Mouse (Mus musculus): ENCODE data around the gene Slc25a45. TPM values are rescaled to one million over a fixed set of nuclear protein-coding genes. Genes with fewer than 3 reads are reported as not detected.

The Slc25a45 gene
- total RNA-seq (2017): 48.1 and 60.3 TPM in 2 replicates

DNA sequence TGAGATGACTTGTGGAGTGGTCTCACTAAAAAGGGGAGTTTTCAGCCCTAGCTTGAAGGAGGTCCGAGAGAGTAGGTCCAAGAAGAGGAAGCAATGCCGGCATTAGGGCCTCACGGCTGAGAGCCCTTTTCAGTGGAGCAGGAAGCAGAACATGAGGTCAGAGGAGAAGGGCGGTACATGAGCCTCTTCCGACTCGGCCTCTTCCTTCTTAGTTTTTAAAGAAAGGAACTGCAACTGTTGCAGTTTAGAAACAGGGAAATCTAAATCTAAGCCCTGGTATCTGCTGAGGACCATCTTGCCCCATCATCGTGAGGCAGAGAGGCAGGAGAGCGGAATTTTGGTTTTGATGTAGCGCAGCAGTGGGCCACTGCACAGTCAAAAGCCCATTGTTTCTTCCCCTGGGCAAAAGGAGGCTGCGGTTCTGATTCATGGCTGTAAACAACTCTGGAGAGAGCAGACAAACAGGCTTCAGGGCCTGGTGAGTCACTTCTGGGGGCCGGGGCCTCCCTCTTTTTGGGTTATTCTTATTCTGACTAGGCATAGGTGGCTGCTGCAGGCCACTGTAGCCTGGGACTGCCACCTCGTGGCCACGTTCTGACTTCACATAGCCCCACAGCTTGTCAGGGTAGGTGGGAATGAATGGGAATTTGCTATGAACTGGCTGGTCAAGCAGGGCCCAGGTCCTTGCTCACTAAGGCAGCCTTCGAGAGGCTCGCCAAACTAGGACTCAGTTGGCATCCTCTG is at the start of gene Slc25a45:
Slc25a45 (plus strand) TSS at position 191 of the 744 bp plus-strand sequence.
- peak; percentile 54 to 62 for ATAC-seq (replicated peaks in 1 of 2; ENCODE audit: insufficient read depth in 1 of 2, low FRiP score in 2 of 2, low TSS enrichment in 1 of 2, low read depth in 1 of 2, poor library complexity in 2 of 2, severe bottlenecking in 2 of 2)

DNA sequence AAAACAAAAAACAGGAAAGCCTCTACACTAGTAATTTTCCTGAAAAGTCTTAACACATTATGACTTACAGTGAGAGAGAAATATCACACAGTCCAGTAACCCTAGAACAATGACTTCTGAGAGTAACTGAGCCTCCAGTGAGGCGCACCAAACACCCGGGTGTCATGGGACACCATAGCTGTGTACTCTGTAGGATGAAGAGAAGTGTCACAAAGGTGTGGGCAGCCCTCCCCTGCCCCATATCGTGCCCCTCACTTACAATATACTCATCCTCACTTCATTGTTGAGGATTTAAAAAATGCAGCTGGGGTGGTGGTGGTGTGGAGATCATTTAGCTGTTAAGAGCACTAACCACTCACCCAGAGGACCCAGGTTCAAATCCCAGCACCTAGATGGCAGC is 49.5 kb upstream of the Slc25a45 start:
- no peak for ATAC-seq (replicated peaks in 1 of 2; ENCODE audit: insufficient read depth in 1 of 2, low FRiP score in 2 of 2, low TSS enrichment in 1 of 2, low read depth in 1 of 2, poor library complexity in 2 of 2, severe bottlenecking in 2 of 2)

DNA sequence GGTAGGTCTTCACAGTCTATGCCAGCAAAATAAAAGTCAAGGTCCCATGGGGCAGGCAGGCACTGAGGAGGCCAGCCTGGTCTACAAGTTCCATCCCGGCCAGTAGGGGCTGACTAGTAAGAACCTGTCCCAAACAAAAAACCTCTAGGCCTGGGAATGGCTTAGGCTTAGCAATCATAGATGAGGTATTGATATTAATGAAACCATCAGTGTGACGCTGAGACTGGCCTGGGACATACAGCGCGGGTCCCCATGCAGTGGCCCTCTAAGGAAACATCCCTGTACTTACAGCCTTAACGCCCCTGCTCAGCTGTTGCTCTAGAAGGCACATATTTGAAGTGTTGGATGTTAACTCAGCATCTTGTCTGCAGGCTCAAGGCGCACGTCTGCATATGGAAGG is 48.7 kb upstream of the Slc25a45 start:
- ATAC-seq (replicated peaks in 1 of 2; ENCODE audit: insufficient read depth in 1 of 2, low FRiP score in 2 of 2, low TSS enrichment in 1 of 2, low read depth in 1 of 2, poor library complexity in 2 of 2, severe bottlenecking in 2 of 2): no peak

DNA sequence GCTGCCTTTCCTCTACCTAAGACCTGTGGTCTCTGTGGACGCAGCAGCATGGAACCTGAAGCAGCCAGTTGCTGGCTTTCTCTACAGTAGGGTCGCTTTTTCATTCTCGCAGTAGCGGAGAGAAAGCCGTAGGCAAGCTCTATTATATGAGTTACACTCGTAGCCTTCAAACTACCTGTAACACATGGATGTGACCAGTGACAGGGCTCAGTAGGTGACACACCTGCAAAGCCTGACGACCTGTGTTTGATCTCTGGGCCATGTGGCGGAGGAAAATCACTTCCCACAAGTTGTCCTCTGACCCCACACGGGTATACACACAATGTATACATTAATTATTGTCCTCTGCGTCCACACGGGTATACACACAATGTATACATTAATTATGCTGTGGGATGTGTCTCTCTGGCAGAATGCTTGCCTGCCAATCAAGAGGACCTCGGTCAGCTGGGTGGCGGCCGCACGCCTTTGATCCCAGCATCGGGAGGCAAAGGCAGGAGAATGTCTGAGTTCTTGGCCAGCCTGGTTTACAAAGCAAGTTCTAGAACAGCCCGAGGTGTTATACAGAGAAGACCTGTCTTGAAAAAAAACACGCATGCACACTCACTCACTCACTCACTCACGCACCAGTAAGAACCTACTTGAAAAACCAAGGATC is 47.5 kb upstream of the Slc25a45 start:
- ATAC-seq (replicated peaks in 1 of 2; ENCODE audit: insufficient read depth in 1 of 2, low FRiP score in 2 of 2, low TSS enrichment in 1 of 2, low read depth in 1 of 2, poor library complexity in 2 of 2, severe bottlenecking in 2 of 2): no peak

DNA sequence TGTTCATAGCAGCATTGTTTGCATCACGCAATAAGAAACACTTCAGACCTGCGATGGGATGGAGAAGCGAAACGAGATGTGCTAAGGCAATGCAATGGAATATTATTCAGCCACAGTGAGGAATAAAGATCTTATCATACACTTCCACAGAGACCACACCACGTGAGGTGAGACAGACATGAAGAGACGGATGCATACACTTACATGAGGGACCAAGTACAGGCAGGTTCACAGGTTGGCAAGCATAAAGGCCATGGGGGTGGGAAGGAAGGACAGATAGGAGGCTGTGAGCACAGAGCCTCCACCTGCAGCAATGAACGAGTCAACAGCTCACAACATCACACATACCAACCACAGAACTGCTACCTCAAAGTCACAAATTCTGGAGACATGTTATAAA is 46.8 kb upstream of the Slc25a45 start:
- no peak for ATAC-seq (replicated peaks in 1 of 2; ENCODE audit: insufficient read depth in 1 of 2, low FRiP score in 2 of 2, low TSS enrichment in 1 of 2, low read depth in 1 of 2, poor library complexity in 2 of 2, severe bottlenecking in 2 of 2)

DNA sequence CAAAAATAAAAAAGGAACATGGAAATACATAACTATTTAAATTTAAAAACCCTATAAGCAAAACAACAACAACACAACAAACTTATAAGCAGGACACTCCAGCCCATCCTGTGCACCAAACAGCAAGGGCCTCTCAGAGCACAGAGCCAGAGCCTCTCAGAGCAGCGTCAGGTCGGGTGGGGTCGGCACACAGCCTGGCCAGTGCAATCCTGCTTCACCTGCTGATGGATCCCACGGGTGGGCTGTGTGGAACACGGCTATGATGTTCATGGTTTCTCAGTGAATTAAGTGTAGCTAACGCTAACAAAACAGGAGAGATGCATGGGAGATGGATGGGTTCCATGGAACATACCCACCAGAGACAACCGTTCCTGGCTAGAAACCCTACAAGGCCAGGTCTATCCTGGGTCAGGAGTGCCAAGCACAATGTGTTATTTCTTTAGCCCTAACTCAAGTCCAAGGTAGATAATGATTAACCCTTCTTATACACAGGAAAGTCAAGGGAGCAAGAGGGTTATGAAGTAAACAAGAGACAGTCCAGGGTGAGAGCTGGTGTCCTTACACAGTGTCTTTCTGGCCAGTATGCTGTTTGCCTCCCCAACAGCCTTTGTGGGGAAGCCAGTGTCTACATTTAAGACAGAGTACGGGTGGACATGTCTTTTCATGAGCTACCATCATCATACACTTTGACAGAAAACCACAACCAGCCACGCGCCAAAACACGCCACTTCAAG is 46.2 kb upstream of the Slc25a45 start:
- no peak for ATAC-seq (replicated peaks in 1 of 2; ENCODE audit: insufficient read depth in 1 of 2, low FRiP score in 2 of 2, low TSS enrichment in 1 of 2, low read depth in 1 of 2, poor library complexity in 2 of 2, severe bottlenecking in 2 of 2)

DNA sequence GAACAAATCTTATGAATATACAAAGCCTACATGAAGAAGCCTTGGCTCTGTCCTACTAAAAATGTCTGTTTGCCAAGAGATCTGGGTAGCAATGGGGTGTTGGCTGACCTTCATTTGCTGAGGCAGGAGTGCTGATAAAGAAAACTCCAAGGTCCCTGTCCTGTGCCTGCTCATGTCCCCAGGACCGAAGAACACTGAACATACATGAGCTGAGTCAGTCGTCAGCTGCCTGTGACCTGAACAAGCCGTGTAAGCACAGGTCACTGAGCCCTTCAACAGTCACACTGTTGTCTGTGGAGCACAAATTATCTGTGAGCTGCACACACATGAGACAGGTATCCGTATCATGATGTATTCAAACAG is 45.7 kb upstream of the Slc25a45 start:
- no peak for ATAC-seq (replicated peaks in 1 of 2; ENCODE audit: insufficient read depth in 1 of 2, low FRiP score in 2 of 2, low TSS enrichment in 1 of 2, low read depth in 1 of 2, poor library complexity in 2 of 2, severe bottlenecking in 2 of 2)

DNA sequence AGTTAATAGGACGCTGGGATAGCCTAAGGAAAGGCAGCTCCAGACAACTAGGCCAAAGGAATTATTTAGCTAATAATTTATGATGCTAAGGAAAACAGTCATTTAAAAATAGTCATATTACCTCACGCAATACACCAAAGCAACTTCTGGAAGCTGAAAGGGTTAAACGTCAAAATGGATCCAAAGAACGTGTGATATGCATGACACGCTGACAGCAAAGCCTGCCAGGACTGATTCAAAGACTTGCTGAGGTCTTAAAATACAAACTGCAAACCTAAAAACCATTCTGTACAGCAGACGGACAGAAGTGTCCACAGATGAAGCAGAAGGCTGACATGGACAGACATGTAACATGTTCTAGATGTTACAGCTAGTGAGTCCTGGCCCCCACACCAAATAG is 45.3 kb upstream of the Slc25a45 start:
- ATAC-seq (replicated peaks in 1 of 2; ENCODE audit: insufficient read depth in 1 of 2, low FRiP score in 2 of 2, low TSS enrichment in 1 of 2, low read depth in 1 of 2, poor library complexity in 2 of 2, severe bottlenecking in 2 of 2): no peak

DNA sequence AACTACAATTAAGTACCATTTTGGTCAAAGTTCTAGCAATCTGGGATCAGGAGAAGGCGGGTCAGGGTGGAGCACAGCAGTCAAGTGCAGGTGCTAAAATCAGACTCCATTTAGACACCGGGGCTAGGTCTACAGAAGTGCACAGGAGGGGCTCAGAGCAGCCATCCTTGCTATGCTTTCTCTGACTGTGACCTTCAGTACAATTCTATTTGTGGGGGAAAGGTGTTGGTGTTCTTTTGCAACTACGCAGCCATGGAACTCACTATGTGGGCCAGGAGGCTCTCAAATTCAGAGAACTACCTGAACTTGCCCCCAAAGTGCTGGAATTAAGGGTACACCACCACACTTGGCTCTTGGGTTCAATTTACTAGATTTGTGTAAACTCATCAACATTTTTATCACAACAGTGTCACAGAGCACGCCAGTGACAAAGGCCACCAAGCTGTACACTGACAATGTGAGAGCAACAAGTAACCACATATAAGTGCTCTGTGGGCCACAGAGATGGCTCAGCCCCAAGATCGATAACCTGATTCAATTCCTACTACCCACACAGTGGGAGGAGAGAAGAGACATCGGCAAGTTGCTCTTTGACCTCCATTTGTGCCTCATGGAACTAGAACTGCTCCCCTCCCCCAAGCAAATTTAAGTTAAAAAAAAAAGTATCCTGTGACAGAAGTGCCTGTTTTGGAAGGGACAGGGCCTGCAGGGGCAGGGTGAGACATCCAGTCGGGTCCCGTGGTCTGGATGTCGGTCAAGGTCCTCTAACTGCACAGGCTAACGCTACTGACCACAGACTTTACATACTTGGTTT is 44.1 kb upstream of the Slc25a45 start:
- no peak for ATAC-seq (replicated peaks in 1 of 2; ENCODE audit: insufficient read depth in 1 of 2, low FRiP score in 2 of 2, low TSS enrichment in 1 of 2, low read depth in 1 of 2, poor library complexity in 2 of 2, severe bottlenecking in 2 of 2)

DNA sequence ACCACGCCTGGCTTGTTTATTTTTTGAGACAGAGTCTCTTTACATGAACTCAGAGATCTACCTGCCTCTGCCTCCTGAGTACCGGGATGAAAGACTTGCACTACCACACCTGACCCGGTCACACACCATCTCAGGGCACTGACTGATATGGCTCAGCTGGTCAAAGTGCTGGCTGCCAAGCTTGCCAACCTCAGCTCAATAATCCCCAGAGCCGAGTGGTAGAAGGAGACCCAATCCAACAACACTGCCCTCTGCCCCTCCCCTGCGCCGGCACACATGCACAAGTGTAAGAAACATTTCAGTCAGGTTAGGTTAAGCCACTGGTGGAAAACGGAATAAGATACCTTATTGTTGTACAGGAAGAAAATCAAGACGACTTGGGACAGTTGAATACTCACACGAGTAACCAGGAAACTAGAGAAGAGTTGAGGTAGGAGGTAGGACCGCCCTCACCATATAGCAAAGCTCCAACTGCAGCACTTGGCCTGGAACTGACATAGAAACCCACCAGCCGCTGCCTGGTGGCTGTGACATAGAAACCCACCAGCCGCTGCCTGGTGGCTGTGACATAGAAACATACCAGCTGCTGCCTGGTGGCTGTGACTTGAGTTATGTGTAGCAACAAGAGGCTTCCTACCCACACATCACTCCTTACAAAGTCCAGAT is 43.2 kb upstream of the Slc25a45 start:
- ATAC-seq (replicated peaks in 1 of 2; ENCODE audit: insufficient read depth in 1 of 2, low FRiP score in 2 of 2, low TSS enrichment in 1 of 2, low read depth in 1 of 2, poor library complexity in 2 of 2, severe bottlenecking in 2 of 2): no peak

DNA sequence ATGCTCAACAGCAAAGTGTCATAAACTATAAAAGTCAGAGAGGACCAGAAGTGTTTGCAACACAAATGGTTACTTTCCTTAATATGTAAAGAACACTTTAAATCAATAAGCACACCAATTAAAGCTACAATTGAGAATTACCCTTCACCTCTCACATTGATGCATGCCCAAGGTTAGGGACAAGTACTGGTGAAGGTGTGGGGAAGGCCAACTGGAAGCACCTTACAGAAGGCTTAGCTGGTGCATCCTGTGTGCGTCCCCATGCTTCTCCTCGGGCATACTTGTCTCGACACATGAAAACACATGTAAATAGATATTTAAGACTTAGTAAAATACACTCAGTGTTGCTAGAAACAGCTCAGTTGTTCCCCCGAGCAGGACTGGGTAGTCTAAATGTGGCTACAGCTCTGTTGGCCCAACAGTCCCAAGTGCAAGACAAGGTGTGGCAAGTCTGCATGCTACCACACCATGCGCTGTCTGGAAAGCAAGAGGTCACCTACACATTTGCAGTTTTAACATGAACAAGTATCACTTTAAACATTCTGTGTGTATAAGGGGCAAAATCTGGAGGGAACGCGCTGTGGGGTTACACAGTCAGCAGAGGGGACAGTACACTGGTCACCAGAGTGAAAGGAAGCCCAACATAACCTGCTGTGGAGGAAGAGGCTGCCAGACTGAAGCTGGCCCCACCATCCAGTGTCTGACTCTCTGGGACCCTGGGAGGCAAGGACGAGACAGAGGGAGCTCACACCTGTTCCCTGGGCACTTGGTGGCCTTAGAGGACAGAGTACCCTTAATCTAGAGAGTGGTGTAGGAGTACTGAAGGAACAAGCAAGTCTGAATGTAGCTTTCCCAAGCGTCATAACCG is 42.3 kb upstream of the Slc25a45 start:
- ATAC-seq (replicated peaks in 1 of 2; ENCODE audit: insufficient read depth in 1 of 2, low FRiP score in 2 of 2, low TSS enrichment in 1 of 2, low read depth in 1 of 2, poor library complexity in 2 of 2, severe bottlenecking in 2 of 2): no peak

DNA sequence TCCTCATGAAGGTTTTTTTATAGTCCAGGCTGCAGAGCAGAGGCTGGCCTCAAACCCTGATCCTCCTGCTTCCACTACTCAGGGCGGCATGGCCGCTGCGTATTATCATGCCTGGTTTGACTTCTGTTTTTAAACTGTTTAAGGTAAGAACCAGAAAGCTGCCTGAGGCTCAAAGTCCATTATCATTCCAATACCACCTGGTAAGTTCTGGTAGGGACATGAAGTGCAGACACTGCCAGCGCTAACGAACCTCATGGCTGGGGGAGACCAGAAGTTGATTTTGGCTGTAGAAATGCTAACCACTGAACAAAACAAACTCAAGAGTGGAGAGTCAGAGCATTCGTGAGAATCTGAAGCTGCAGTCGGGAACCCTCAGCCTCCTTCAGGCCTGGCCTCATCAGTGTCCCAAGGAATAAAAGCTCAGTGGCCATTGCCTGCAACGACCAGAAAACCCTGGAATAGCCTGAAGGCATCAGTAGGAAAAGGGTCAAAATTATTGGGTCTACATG is 41.6 kb upstream of the Slc25a45 start:
- ATAC-seq (replicated peaks in 1 of 2; ENCODE audit: insufficient read depth in 1 of 2, low FRiP score in 2 of 2, low TSS enrichment in 1 of 2, low read depth in 1 of 2, poor library complexity in 2 of 2, severe bottlenecking in 2 of 2): no peak

DNA sequence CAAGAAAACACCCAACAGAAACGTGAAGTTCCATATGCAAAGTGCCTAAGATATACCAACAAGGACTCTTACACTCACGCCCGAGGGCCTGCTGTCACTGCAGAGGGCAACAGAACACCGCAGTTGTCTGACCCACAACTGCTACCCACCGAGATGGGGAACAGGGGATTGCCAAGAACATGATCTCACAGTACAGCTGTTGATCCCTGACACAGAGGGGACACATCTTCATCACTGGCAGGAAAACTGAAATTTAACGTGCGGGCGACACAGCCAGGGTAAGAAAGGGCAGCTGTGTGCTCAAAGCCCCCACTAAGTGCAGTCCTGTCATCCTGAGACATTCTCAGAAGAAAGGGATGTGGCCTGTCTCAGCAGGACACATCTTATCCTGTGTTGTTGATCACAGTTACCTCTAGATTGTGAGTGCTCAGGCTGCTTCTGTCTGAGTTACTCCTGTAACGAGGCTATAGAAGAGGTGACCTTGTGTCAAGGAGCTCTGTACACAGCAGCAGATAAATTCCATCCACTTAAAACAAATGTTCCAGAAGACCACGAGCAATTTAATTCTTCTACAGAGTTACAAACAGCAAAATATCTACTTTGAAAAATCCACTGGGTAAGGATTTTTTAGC is 40.6 kb upstream of the Slc25a45 start:
- ATAC-seq (replicated peaks in 1 of 2; ENCODE audit: insufficient read depth in 1 of 2, low FRiP score in 2 of 2, low TSS enrichment in 1 of 2, low read depth in 1 of 2, poor library complexity in 2 of 2, severe bottlenecking in 2 of 2): no peak

DNA sequence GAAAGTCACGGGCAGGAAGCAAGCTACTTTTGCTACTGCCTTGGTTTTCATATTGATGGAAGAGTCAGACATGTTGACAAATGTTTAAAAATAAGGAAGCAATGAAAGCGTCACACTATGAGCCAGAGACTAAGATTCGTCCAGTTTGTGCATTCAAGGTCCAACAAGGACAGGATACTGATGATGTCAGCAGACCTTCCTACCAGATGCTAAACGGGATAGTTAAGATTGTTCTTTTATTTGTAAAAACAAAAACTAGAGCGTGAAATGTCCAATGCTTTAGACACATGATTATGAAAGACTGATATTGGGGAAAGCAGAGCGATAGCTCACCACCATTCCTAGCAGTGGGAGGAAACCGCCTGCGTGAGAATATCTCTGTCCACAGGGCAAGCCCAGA is 40.0 kb upstream of the Slc25a45 start:
- ATAC-seq (replicated peaks in 1 of 2; ENCODE audit: insufficient read depth in 1 of 2, low FRiP score in 2 of 2, low TSS enrichment in 1 of 2, low read depth in 1 of 2, poor library complexity in 2 of 2, severe bottlenecking in 2 of 2): no peak

DNA sequence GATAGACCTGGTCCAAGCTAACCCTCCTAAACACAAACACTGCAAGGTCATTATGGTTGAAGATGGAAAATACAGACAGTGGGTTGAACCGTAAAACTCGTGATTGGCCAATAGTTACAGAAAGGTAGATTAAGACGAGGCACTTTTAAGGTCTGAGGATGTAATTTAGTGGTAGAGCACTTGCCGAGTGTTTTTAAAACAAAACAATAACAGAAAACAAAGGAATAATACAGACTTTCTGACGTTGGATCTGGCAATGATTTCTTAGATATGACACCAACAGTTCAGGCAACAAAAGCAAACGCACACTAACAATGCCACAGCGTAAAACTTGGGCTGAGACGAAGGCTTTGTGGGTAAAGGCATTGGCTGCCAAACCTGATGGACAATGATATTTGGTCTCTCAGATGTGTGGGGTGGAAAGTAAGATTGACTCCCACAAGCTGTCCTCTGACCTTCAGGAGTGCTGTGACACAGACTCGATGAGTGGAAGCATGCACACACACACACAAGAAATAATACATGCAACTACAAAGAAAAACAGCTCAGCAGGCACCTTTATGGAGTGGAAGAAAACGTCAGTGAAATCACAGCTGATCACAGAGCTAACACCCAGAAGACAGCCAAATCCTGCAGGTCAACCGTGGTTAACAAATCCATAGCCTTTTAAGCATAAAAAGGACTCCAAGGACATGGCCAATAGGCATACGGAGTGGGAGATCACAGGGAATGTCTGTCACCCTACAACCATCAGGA is 39.3 kb upstream of the Slc25a45 start:
- ATAC-seq (replicated peaks in 1 of 2; ENCODE audit: insufficient read depth in 1 of 2, low FRiP score in 2 of 2, low TSS enrichment in 1 of 2, low read depth in 1 of 2, poor library complexity in 2 of 2, severe bottlenecking in 2 of 2): no peak
